Mouse (Mus musculus) midbrain, embryonic 12.5 days (tissue): ENCODE results near the gene Eng. TPM values are rescaled to one million over a fixed set of nuclear protein-coding genes. Genes with fewer than 3 reads are reported as not detected.

Experiments
- ATAC-seq: fragments of 200-750 bp; cut with Nextera tagmentation; 2 replicates; pipeline ENCODE4 v1.8.0; 2017; ENCODE audit warnings: low read depth, moderate TSS enrichment, moderate library complexity; ENCODE audit not compliant: low FRiP score
- H3K27ac ChIP-seq: fragments of 300-500 bp; sonication (generic); replicated peaks from 2 replicates; pipeline ENCODE4 v1.5.1; 2016; ENCODE audit warnings: mild to moderate bottlenecking
- H3K27me3 ChIP-seq: fragments of 300-500 bp; sonication (generic); 2 replicates; pipeline ENCODE4 v1.6.1; 2016; ENCODE audit warnings: mild to moderate bottlenecking
- H3K36me3 ChIP-seq: fragments of 300-500 bp; sonication (generic); 2 replicates; pipeline ENCODE4 v1.6.1; 2016
- H3K4me1 ChIP-seq: fragments of 300-500 bp; sonication (generic); 2 replicates; pipeline ENCODE4 v1.6.1; 2016
- H3K4me2 ChIP-seq: fragments of 300-500 bp; sonication (generic); replicated peaks from 2 replicates; pipeline ENCODE4 v1.6.1; 2016; ENCODE audit warnings: mild to moderate bottlenecking, moderate library complexity
- H3K4me3 ChIP-seq: fragments of 300-500 bp; sonication (generic); 2 replicates; pipeline ENCODE4 v1.5.1; 2016; ENCODE audit warnings: mild to moderate bottlenecking
- H3K9ac ChIP-seq: fragments of 300-500 bp; sonication (generic); replicated peaks from 2 replicates; pipeline ENCODE4 v1.6.1; 2016; ENCODE audit warnings: mild to moderate bottlenecking, moderate library complexity
- H3K9me3 ChIP-seq: fragments of 300-500 bp; sonication (generic); 2 replicates; pipeline ENCODE4 v1.6.1; 2016; ENCODE audit warnings: mild to moderate bottlenecking
- WGBS: fragments of 180-500 bp; shearing (Covaris S2); methylation state at CpG from one replicate; pipeline ENCODE4 v1.1.7; 2016; 5-methylcytosine and 5-hydroxymethylcytosine counted together
- polyA plus RNA-seq: library from polyadenylated mRNA; unstranded; fragments of >200 nt; fragmentation: Nextera tagmentation; extraction: Ambion mirVana; gene quantifications from 2 replicates; pipeline ENCODE4 v1.2.1, GENCODE M21; 2016

Gene Eng
- polyA plus RNA-seq, 1 experiment from 2014 or later, result 29.5 TPM

DNA sequence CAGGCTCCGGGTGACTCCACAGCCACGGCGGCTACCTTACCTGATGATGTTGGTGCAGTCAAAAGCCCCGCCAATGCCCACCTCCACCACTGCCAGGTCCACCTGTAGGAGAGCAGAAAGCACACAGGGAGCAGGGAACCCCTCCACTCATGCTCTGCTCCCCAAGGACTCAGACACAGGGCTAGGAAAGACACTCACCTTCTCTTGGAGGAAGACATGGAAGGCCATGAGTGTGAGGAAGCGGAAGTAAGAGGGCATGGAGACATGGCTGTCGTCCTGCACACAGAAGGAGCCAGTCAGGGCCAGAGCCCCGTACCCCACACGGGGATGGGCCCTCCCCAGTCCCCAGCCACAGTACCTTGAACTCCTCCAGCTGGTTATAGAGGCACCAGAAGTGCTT is 41.2 kb downstream of the Eng start:
- ATAC-seq, result no peak

DNA sequence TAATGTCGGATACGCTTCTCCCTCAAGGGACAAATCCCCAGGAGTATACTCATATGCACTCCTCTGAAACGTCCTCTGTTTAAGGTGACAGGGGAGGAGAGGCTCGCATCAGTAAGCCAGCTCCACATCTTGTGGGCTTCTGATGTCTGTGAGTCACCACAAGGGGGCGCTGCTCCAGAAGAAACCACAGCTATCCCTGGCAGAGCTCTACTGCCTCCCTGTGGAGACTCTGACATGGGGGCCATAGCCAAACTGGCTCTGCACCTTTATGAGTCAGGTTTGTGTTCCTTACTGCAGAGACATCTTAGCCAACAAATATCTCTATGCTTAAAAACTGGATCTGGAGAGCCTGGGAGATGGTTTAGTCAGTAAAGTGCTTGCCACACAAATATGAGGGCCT is 43.0 kb downstream of the Eng start:
- Histone ChIP-seq H3K27me3 (no peaks in the 10 kb centered on the region; the same call in 1 of the 2 replicates), H3K9me3 (no peaks in the 10 kb centered on the region), H3K4me2 (no peak overlapping the region), H3K9ac (no peak overlapping the region), H3K4me1 (peaks cover 15% of the 10 kb centered on the region), H3K27ac (no peak overlapping the region), H3K36me3 (peaks cover 35% of the 10 kb centered on the region), H3K4me3 (no peak overlapping the region)
- no peak for ATAC-seq
- 16% methylated on average over 5 of the region's 5 CpGs for WGBS

More for the DNA sequence above, 41.2 kb downstream of the Eng start:
- peaks cover 6% of the 10 kb centered on the region; the same call in 1 of the 2 replicates for H3K4me1 ChIP-seq
- H3K9me3 ChIP-seq, result no peaks in the 10 kb centered on the region
- WGBS, result 95% methylated on average over 8 of the region's 8 CpGs
- no peak overlapping the region for H3K4me3 ChIP-seq
- no peak overlapping the region for H3K4me2 ChIP-seq
- H3K27ac ChIP-seq, result no peak overlapping the region
- H3K27me3 ChIP-seq, result no peaks in the 10 kb centered on the region
- H3K9ac ChIP-seq, result no peak overlapping the region
- H3K36me3 ChIP-seq, result peaks cover 52% of the 10 kb centered on the region

DNA sequence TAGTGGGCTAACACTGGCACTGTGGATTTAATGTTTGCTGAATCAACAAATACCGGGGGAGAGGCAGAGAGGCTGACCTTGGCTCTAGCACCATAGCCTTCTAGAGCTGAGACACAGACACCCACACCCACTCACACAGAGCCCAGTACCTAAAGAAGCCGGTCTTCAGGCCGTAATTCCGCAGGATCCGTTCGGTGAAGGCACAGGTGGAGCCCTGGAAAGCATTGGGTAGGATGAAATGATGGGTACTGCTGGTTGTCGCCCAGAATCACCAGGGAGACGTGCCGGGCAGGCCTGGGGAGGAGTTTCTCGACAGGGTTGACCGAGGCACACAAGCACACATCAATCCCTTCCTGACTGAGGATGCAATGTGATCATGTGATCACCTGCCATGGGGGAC is 44.6 kb downstream of the Eng start:
- no peaks in the 10 kb centered on the region; the same call in 1 of the 2 replicates for H3K27me3 ChIP-seq
- peaks cover 15% of the 10 kb centered on the region for H3K4me1 ChIP-seq
- ATAC-seq, result no peak
- H3K9ac ChIP-seq, result no peak overlapping the region
- H3K4me2 ChIP-seq, result no peak overlapping the region
- H3K27ac ChIP-seq, result no peak overlapping the region
- peaks cover 19% of the 10 kb centered on the region for H3K36me3 ChIP-seq
- 91% methylated on average over 11 of the region's 11 CpGs for WGBS
- H3K9me3 ChIP-seq, result no peaks in the 10 kb centered on the region
- H3K4me3 ChIP-seq, result no peak overlapping the region

DNA sequence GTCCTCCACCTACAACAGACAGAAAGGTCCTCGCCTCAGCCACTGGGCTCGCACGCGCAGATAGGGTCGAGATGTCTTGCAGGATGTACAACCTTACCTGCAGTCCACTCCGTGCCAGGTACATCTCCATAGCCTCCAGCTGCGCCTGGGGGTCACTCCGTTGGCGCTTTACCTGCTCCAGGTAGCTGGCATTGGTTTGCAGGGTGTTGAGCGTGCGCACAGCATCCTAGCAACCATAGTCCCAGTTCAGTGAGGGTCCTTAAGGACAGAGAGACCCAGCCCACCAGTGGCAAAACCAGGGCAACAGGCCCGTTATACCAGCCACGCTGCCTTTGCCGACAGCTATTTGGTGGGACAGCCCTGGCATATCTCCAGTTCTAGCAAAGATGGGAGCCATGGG is 46.1 kb downstream of the Eng start:
- 96% methylated on average over 14 of the region's 14 CpGs for WGBS
- peak overlapping the region; percentile 93; the same call in 1 of the 2 replicates for H3K4me2 ChIP-seq
- H3K4me3 ChIP-seq, result no peak overlapping the region
- no peak for ATAC-seq
- H3K27ac ChIP-seq, result no peak overlapping the region
- H3K4me1 ChIP-seq, result peaks cover 15% of the 10 kb centered on the region
- peaks cover 4% of the 10 kb centered on the region for H3K36me3 ChIP-seq
- H3K9me3 ChIP-seq, result no peaks in the 10 kb centered on the region
- H3K27me3 ChIP-seq, result no peaks in the 10 kb centered on the region; the same call in 1 of the 2 replicates
- peak overlapping the region; percentile 83; the same call in 1 of the 2 replicates for H3K9ac ChIP-seq

DNA sequence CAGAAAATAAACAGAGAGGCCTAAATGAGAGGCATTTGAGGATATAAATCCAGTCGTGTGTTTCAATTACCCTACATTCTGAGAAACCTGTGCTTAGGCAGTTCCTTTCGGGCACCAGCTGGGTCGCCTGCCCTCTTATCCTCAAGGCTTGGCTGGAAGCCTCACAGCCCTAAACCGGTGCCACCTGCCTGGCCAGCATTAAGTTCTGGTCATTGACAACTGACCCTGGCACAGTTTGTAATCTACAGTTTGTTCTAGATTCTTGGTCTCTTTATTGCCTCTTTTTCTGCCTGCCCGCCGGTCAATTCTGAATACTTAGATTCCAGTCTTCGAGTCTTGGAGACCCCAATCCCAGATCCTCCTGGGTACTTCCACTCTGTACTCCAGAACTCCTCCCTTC is 46.9 kb downstream of the Eng start:
- H3K9me3 ChIP-seq, result no peaks in the 10 kb centered on the region
- peak overlapping the region; percentile 81 for H3K4me3 ChIP-seq
- peaks cover 15% of the 10 kb centered on the region for H3K4me1 ChIP-seq
- ATAC-seq, result no peak
- 0 out of 2 replicates have a peak overlapping the region, but pooled peaks have one; percentile 70 for H3K27ac ChIP-seq
- H3K4me2 ChIP-seq, result peak overlapping the region; percentile 93
- no peaks in the 10 kb centered on the region; the same call in 1 of the 2 replicates for H3K27me3 ChIP-seq
- H3K9ac ChIP-seq, result peak overlapping the region; percentile 83
- WGBS, result 23% methylated on average over 7 of the region's 7 CpGs
- no peaks in the 10 kb centered on the region for H3K36me3 ChIP-seq

DNA sequence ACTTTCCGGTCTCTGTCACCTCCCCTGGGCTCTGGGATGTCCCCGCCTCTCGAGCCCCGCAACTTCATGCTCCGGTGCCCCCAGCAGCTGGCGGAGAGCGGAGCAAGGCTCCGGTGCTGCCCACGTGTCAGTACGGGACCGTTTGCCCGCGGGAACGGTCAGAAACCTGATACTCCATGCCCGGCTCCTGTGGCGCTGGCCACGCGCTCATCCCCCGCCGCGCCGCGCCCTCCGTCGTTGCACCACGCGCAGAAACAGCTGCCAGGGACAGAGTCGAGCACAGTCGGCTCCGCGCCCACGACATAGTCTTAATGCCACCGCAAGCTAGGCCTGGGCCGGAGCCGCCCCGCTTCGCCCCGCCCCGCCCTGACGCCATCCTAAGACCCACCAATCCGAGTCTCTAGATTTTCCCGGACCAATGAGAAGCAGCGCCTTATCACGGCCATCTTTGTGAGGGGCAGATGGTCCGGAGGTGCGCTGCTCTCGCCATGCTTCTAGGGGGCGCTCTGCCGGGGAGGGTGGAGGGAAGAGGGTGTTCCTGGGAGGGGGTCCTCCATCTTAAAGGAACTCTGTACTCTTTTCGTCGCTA is 47.5 kb downstream of the Eng start:
- ATAC-seq, result peak; percentile 97
- Histone ChIP-seq H3K27ac (peak overlapping the region; percentile 70), H3K4me1 (peaks cover 15% of the 10 kb centered on the region), H3K27me3 (no peaks in the 10 kb centered on the region; the same call in 1 of the 2 replicates), H3K4me3 (peak overlapping the region; percentile 81), H3K9ac (peak overlapping the region; percentile 83), H3K36me3 (no peaks in the 10 kb centered on the region), H3K4me2 (peak overlapping the region; percentile 93), H3K9me3 (no peaks in the 10 kb centered on the region)
- under 1% methylated on average over 51 of the region's 51 CpGs for WGBS

DNA sequence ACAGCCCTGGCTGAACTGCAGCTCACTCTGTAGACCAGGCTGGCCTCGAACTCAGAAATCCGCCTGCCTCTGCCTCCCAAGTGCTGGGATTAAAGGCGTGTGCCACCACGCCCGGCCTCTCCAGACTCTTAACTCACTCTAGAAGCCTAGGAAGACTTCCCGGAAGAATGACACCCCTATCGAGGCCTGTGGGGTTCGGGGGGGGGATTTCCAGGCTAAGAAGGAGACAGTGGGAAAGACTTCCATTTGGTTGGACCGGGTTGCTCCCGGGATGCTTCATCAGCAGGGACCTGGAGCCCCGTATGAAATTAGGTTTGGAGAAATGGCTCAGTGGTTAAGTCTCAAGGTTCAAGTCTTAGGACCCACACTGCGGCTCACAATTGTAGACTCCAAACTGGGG is 48.3 kb downstream of the Eng start:
- Histone ChIP-seq H3K36me3 (no peaks in the 10 kb centered on the region), H3K27me3 (no peaks in the 10 kb centered on the region; the same call in 1 of the 2 replicates), H3K4me1 (peaks cover 13% of the 10 kb centered on the region), H3K4me3 (peak overlapping the region; percentile 81; the same call in 1 of the 2 replicates), H3K9ac (no peak overlapping the region), H3K27ac (no peak overlapping the region), H3K9me3 (no peaks in the 10 kb centered on the region), H3K4me2 (peak overlapping the region; percentile 93)
- WGBS, result 87% methylated on average over 12 of the region's 12 CpGs
- ATAC-seq, result no peak

DNA sequence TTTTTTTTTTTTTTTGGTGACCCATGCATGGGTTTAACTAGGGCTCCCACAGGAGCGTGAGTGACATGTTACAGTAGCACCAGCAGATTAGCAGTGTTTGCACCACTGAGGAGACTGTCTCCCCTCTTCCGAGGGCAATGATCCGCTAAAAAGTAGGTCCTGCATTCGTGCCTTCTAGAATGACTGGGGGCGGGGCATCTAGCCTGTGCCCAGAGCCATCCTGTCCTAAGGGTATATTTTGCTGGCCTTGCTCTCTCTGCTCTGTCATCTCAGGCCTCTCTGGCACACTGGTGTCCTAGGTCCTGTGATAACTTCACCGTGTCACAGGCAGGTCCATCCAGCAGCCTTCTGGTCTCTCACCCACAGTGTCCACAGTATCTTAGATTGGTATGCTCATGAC is 53.3 kb downstream of the Eng start:
- Histone ChIP-seq H3K27me3 (no peaks in the 10 kb centered on the region), H3K27ac (no peak overlapping the region), H3K36me3 (peaks cover 22% of the 10 kb centered on the region), H3K4me1 (no peaks in the 10 kb centered on the region), H3K9ac (no peak overlapping the region), H3K4me3 (no peak overlapping the region), H3K9me3 (no peaks in the 10 kb centered on the region), H3K4me2 (no peak overlapping the region)
- no peak for ATAC-seq
- WGBS, result 83% methylated on average over 6 of the region's 6 CpGs

DNA sequence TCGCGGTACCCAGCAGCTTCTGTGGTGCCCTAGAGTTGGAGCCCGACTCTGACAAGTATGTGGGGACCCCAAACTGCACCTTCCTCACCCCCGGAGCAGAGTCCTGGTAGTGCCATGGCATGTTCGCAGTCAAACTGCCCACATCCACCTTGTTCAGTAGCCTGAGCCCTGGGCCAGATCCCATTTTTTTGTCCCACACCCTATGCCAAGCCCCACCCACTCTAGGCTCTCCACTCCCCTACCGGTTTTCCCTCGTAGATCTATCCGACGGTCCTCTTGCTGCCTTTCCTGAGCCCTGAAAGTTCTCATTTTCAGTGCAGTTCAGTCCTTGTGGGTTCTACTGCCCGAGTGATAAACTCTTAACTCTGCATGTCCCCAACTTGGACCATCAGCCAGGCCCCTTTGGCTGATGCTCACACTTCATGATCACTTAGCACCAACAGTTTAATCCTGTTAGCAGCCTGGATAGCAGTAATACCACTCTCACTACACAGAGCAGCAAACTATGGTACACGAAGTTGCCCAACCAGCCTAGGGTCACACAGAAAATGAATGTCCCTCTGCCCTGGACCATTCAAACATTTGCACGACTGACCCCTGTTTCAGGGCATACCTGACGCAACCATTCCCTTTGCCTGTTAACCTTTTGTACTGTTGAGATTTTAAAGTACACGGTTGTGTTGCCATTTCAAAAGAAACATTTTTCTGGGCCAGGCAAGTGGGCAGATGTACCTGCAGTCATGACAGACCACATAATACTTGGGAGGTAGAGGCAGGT is 54.8 kb downstream of the Eng start:
- Histone ChIP-seq H3K4me2 (no peak overlapping the region), H3K4me3 (no peak overlapping the region), H3K9me3 (no peaks in the 10 kb centered on the region), H3K27ac (no peak overlapping the region), H3K36me3 (peaks cover 37% of the 10 kb centered on the region), H3K4me1 (no peaks in the 10 kb centered on the region), H3K27me3 (no peaks in the 10 kb centered on the region), H3K9ac (no peak overlapping the region)
- no peak for ATAC-seq
- 88% methylated on average over 14 of the region's 14 CpGs for WGBS

DNA sequence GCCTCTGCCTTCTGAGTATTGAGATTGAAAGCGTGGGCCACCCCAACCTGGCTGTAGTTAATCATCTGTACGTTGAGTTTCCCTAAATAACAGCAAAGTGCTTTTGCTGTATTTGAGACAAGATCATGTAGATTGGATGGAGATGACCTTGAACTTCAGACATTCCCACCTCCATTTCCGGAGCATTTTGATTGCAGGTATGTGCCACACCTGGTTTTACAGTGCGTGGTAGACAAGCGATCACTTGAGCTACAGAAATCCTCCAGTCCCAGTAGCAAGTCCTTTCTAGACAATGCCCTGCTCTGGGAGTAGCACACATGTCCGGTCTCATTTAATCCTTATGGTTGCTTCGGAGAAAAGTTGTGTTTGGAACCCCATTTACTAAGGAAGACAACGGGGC is 56.7 kb downstream of the Eng start:
- WGBS, result 96% methylated on average over 8 of the region's 8 CpGs
- no peak overlapping the region for H3K27ac ChIP-seq
- H3K4me1 ChIP-seq, result no peaks in the 10 kb centered on the region
- ATAC-seq, result no peak
- H3K27me3 ChIP-seq, result no peaks in the 10 kb centered on the region
- peaks cover 56% of the 10 kb centered on the region for H3K36me3 ChIP-seq
- no peak overlapping the region for H3K4me2 ChIP-seq
- H3K9me3 ChIP-seq, result no peaks in the 10 kb centered on the region
- H3K4me3 ChIP-seq, result no peak overlapping the region
- no peak overlapping the region for H3K9ac ChIP-seq

DNA sequence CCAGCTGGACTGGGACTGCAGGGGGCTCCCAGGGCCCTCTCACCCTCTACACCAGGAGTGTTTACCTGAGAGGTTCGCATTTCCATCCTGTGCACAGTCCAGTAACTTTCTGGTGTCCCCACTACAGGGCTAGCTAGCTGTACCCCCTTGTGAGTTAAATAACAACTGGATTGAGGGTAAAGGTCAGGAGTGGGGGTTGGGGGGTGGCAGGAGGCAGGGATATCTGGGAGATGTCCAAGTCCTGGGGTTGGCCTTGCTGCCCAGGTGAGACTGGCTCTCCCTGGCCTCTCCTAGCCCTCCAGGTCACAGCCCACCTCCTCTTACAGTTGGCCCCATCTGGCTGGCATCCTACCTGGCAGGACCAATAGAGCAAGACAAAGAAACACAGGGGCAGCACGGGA is 57.6 kb downstream of the Eng start, which contains the start of gene Fpgs:
TSS of gene Fpgs (minus strand) at position 125 of the 401 bp plus-strand sequence.
- Histone ChIP-seq H3K4me1 (no peaks in the 10 kb centered on the region), H3K4me3 (no peak within 1 kb of the TSS), H3K27me3 (no peaks in the 10 kb centered on the region), H3K27ac (no peak within 1 kb of the TSS), H3K9ac (no peak within 1 kb of the TSS), H3K36me3 (peaks cover 66% of the 10 kb centered on the region), H3K9me3 (no peaks in the 10 kb centered on the region), H3K4me2 (no peak within 1 kb of the TSS)
- ATAC-seq, result no peak
- 89% methylated on average over 2 of the region's 2 CpGs for WGBS

DNA sequence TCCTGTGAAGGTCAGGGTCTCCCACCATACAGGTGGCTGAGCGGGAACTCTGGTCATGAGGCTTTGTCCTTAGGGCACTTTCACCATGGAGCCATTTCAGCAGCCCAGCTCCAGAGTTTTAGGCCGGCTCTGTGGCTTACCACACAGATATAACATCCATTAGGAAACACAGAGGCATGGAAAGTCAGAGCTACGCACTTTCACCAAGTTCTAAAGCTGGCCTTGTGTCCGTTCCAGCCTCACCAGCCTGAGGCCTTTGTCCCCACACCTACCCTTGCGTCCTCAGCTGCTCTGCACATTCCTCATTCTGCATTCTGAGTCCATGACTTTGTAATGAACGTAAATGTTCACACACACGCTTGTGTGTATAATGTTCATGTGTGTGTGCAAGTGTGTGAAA is 58.6 kb downstream of the Eng start:
- Histone ChIP-seq H3K27ac (no peak overlapping the region), H3K4me3 (no peak overlapping the region), H3K9ac (no peak overlapping the region), H3K27me3 (no peaks in the 10 kb centered on the region), H3K36me3 (peaks cover 76% of the 10 kb centered on the region), H3K9me3 (no peaks in the 10 kb centered on the region), H3K4me1 (no peaks in the 10 kb centered on the region), H3K4me2 (no peak overlapping the region)
- ATAC-seq, result no peak
- WGBS, result 93% methylated on average over 7 of the region's 7 CpGs
